Comparison of ENCODE assay signal across 8 mouse cellular contexts in the genomic region with DNA sequence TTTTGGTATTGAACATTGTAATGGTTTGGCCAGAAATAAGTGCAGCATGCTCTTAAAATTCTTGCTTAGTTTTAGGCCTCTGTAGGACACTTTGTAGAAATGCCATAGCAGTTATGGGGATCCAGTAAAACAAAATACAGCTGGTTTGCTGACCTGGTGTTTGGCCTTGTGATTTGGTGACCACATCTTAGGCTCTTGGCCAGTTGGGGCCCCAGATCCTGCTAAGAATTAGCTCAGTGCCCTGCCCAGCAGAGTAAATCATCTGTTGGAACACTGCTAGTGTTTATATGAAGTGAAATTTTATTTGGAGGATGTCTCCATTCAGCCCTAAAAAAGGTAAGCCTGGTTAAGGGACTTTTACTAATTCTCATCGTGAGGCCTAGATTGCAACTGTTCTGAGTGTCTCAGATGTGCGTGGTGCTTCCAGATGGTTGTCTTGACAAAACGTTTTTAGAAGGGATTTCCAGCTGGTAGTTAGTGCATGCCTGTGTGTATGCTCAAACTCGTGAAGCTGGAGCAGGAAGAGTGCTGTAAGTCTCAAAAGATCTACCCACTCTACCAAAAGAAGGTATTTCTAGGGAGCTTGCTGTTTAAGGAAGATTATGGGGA. TPM values are rescaled to one million over a fixed set of nuclear protein-coding genes. Genes with fewer than 3 reads are reported as not detected.
DNase-seq lines count a peak whose midpoint lies in the region; ATAC-seq lines count a peak whose summit lies in the region.

No protein-coding gene starts in this region.

- ATAC-seq in hindbrain, embryonic 13.5 days (ENCODE audit: low FRiP score): no peak
- no peak for ATAC-seq in midbrain, embryonic 13.5 days

- H3K27ac ChIP-seq in forebrain, embryonic 10.5 days: peak overlapping the region; percentile 15; the same call in 1 of the 2 replicates
- H3K27ac ChIP-seq in hindbrain, embryonic 13.5 days: no peak overlapping the region
- H3K27ac ChIP-seq in midbrain, embryonic 13.5 days: no peak overlapping the region

- intact Hi-C loops in left cerebral cortex, postnatal 36 days (cut with DNase I): no loop called here

- peak; percentile 36 to 60 for DNase-seq in urinary bladder, postnatal 36 days (ENCODE audit: low spot score in 2 of 2)
- DNase-seq in urinary bladder, postnatal 25 days (ENCODE audit: low spot score): no peak
- no peak for DNase-seq in forebrain, embryonic 10.5 days (ENCODE audit: extremely low spot score, low spot score)
- DNase-seq in left cerebral cortex, postnatal 36 days (ENCODE audit: low spot score in 2 of 2): peak; percentile 21 to 25
- DNase-seq in thymus, postnatal 14 days: no peak
- no peak for DNase-seq in urinary bladder, postnatal 10 days (ENCODE audit: low spot score)

- H3K36me3 ChIP-seq in forebrain, embryonic 10.5 days (replicated peaks): peaks cover 54% of the 10 kb centered on the region
- peaks cover 2% of the 10 kb centered on the region; the same call in 1 of the 2 replicates for H3K36me3 ChIP-seq in hindbrain, embryonic 13.5 days
- H3K36me3 ChIP-seq in midbrain, embryonic 13.5 days: peaks cover 5% of the 10 kb centered on the region; the same call in 1 of the 2 replicates

- H3K4me1 ChIP-seq in forebrain, embryonic 10.5 days: peaks cover 61% of the 10 kb centered on the region
- peaks cover 66% of the 10 kb centered on the region for H3K4me1 ChIP-seq in hindbrain, embryonic 13.5 days (replicated peaks)
- peaks cover 73% of the 10 kb centered on the region for H3K4me1 ChIP-seq in midbrain, embryonic 13.5 days (replicated peaks)

- WGBS in forebrain, embryonic 10.5 days: 30% methylated on average over 4 of the region's 4 CpGs
- 17% methylated on average over 4 of the region's 4 CpGs for WGBS in hindbrain, embryonic 13.5 days
- WGBS in midbrain, embryonic 13.5 days: 10% methylated on average over 4 of the region's 4 CpGs

- H3K9ac ChIP-seq in hindbrain, embryonic 13.5 days: peak overlapping the region; percentile 67
- H3K9ac ChIP-seq in midbrain, embryonic 13.5 days (replicated peaks): peak overlapping the region; percentile 55

- peak overlapping the region; percentile 100 for H3K4me2 ChIP-seq in hindbrain, embryonic 13.5 days
- peak overlapping the region; percentile 74 for H3K4me2 ChIP-seq in midbrain, embryonic 13.5 days (replicated peaks)

- peak overlapping the region; percentile 99 for H3K4me3 ChIP-seq in forebrain, embryonic 10.5 days
- peak overlapping the region; percentile 96 for H3K4me3 ChIP-seq in hindbrain, embryonic 13.5 days
- H3K4me3 ChIP-seq in midbrain, embryonic 13.5 days (replicated peaks): peak overlapping the region; percentile 90

- H3K27me3 ChIP-seq in forebrain, embryonic 10.5 days (ENCODE audit: poor library complexity, severe bottlenecking): no peaks in the 10 kb centered on the region
- no peaks in the 10 kb centered on the region for H3K27me3 ChIP-seq in hindbrain, embryonic 13.5 days
- no peaks in the 10 kb centered on the region for H3K27me3 ChIP-seq in midbrain, embryonic 13.5 days

- H3K9me3 ChIP-seq in forebrain, embryonic 10.5 days: no peaks in the 10 kb centered on the region
- no peaks in the 10 kb centered on the region for H3K9me3 ChIP-seq in hindbrain, embryonic 13.5 days
- H3K9me3 ChIP-seq in midbrain, embryonic 13.5 days: no peaks in the 10 kb centered on the region

RNA-seq across cellular contexts. Expression of gene Alkbh5, which starts 3.9 kb away (rescaled TPM):
- polyA plus RNA-seq in forebrain, embryonic 10.5 days (2016; fragmentation: Nextera tagmentation; extraction: Ambion mirVana): 32.3 and 39.9 TPM in 2 replicates
- polyA plus RNA-seq in hindbrain, embryonic 13.5 days (2015; fragmentation: Nextera tagmentation; extraction: Ambion mirVana): 23.5 and 24.9 TPM in 2 replicates
- total RNA-seq in left cerebral cortex, postnatal 36 days (2021): 10 to 100 TPM; 54.6 to 55.8 TPM
- polyA plus RNA-seq in midbrain, embryonic 13.5 days (2015; fragmentation: Nextera tagmentation; extraction: Ambion mirVana): 27.2 and 31.0 TPM in 2 replicates

Comparison
In these comparisons a context has a peak if more than half of its experiments do, and no peak if none do; other contexts are left out.
1. DNase-seq: peak in urinary bladder, postnatal 36 days (2 of 2) and left cerebral cortex, postnatal 36 days (2 of 2); none in urinary bladder, postnatal 25 days (single experiment), forebrain, embryonic 10.5 days (single experiment), thymus, postnatal 14 days (single experiment) and urinary bladder, postnatal 10 days (single experiment).
2. Peak in every context shown above with its lines, with median percentiles within 50 percentile points of each other: H3K4me3 ChIP-seq.